Mouse (Mus musculus) midbrain, embryonic 13.5 days (tissue): ENCODE data around the gene Msh5. TPM values are rescaled to one million over a fixed set of nuclear protein-coding genes. Genes with fewer than 3 reads are reported as not detected.
A peak's percentile ranks its signal among the peaks of the same experiment; 100 is the strongest.

Experiments
- ATAC-seq: fragments of 200-750 bp; cut with Nextera tagmentation; 2 replicates; pipeline ENCODE4 v1.8.0; 2017; ENCODE audit warnings: mild to moderate bottlenecking, moderate TSS enrichment, moderate library complexity
- H3K27ac ChIP-seq: fragments of 300-500 bp; sonication (generic); 2 replicates; pipeline ENCODE4 v1.5.1; 2015; ENCODE audit warnings: inconsistent platforms, mild to moderate bottlenecking, moderate library complexity
- H3K27me3 ChIP-seq: fragments of 300-500 bp; sonication (generic); 2 replicates; pipeline ENCODE4 v1.6.1; 2015; ENCODE audit warnings: mild to moderate bottlenecking, inconsistent platforms
- H3K36me3 ChIP-seq: fragments of 300-500 bp; sonication (generic); 2 replicates; pipeline ENCODE4 v1.6.1; 2015; ENCODE audit warnings: mild to moderate bottlenecking, inconsistent platforms
- H3K4me1 ChIP-seq: fragments of 300-500 bp; sonication (generic); replicated peaks from 2 replicates; pipeline ENCODE4 v1.6.1; 2015; ENCODE audit warnings: inconsistent platforms
- H3K4me2 ChIP-seq: fragments of 300-500 bp; sonication (generic); replicated peaks from 2 replicates; pipeline ENCODE4 v1.6.1; 2015; ENCODE audit warnings: moderate library complexity, mild to moderate bottlenecking, inconsistent platforms
- H3K4me3 ChIP-seq: fragments of 300-500 bp; sonication (generic); replicated peaks from 2 replicates; pipeline ENCODE4 v1.5.1; 2015; ENCODE audit warnings: mild to moderate bottlenecking, inconsistent platforms
- H3K9ac ChIP-seq: fragments of 300-500 bp; sonication (generic); replicated peaks from 2 replicates; pipeline ENCODE4 v1.6.1; 2015; ENCODE audit warnings: mild to moderate bottlenecking, inconsistent platforms
- H3K9me3 ChIP-seq: fragments of 300-500 bp; sonication (generic); 2 replicates; pipeline ENCODE4 v1.6.1; 2016; ENCODE audit warnings: mild to moderate bottlenecking, inconsistent platforms
- WGBS: fragments of 180-500 bp; shearing (Covaris S2); methylation state at CpG from one replicate; pipeline ENCODE4 v1.1.7; 2015; 5-methylcytosine and 5-hydroxymethylcytosine counted together
- polyA plus RNA-seq: library from polyadenylated mRNA; unstranded; fragments of >200 nt; fragmentation: Nextera tagmentation; extraction: Ambion mirVana; gene quantifications from 2 replicates; pipeline ENCODE4 v1.2.1, GENCODE M21; 2015

Msh5 gene
- polyA plus RNA-seq, 1 experiment from 2014 or later, result 3.7 TPM

- Histone ChIP-seq H3K27me3 (peaks cover 1% of the 10 kb centered on the region; the same call in 1 of the 2 replicates), H3K9me3 (no peaks in the 10 kb centered on the region), H3K9ac (peak overlapping the region; percentile 28; the same call in 1 of the 2 replicates), H3K4me2 (no peak overlapping the region), H3K27ac (no peak overlapping the region), H3K4me1 (peaks cover 20% of the 10 kb centered on the region), H3K4me3 (no peak overlapping the region), H3K36me3 (no peaks in the 10 kb centered on the region)
- WGBS, result 76% methylated on average over 4 of the region's 4 CpGs
- ATAC-seq, result no peak
Observed at GRCm38 (mm10) chr17:35080710-35081109, 34.2 kb upstream of the Msh5 start.

- 71% methylated on average over 6 of the region's 6 CpGs for WGBS
- Histone ChIP-seq H3K27me3 (no peaks in the 10 kb centered on the region), H3K9me3 (no peaks in the 10 kb centered on the region), H3K27ac (no peak overlapping the region), H3K4me1 (peaks cover 20% of the 10 kb centered on the region), H3K36me3 (no peaks in the 10 kb centered on the region), H3K9ac (0 out of 2 replicates have a peak overlapping the region, but pooled peaks have one; percentile 14), H3K4me2 (no peak overlapping the region), H3K4me3 (no peak overlapping the region)
- no peak for ATAC-seq
Observed at GRCm38 (mm10) chr17:35080248-35080647, 33.7 kb upstream of the Msh5 start.

- H3K27me3 ChIP-seq, result no peaks in the 10 kb centered on the region
- WGBS, result 69% methylated on average over 9 of the region's 9 CpGs
- ATAC-seq, result no peak
- H3K4me2 ChIP-seq, result no peak overlapping the region
- no peak overlapping the region for H3K27ac ChIP-seq
- 0 out of 2 replicates have a peak overlapping the region, but pooled peaks have one; percentile 14 for H3K9ac ChIP-seq
- H3K4me1 ChIP-seq, result peaks cover 20% of the 10 kb centered on the region
- H3K4me3 ChIP-seq, result no peak overlapping the region
- H3K9me3 ChIP-seq, result no peaks in the 10 kb centered on the region
- no peaks in the 10 kb centered on the region for H3K36me3 ChIP-seq
Observed at GRCm38 (mm10) chr17:35079778-35080177, 33.2 kb upstream of the Msh5 start.

- Histone ChIP-seq H3K4me1 (peaks cover 20% of the 10 kb centered on the region), H3K9me3 (no peaks in the 10 kb centered on the region), H3K36me3 (no peaks in the 10 kb centered on the region), H3K9ac (peak within 1 kb of the TSS; percentile 37; the same call in 1 of the 2 replicates), H3K4me3 (peak within 1 kb of the TSS; percentile 21), H3K4me2 (peak within 1 kb of the TSS; percentile 46), H3K27ac (no peak within 1 kb of the TSS), H3K27me3 (no peaks in the 10 kb centered on the region)
- 11% methylated on average over 13 of the region's 14 CpGs for WGBS
- ATAC-seq, result peak; percentile 48; the same call in 1 of the 2 replicates
Observed at GRCm38 (mm10) chr17:35077786-35078233, 31.3 kb upstream of the Msh5 start, which contains the start of gene Ly6g6d. Gene Ly6g6d, minus strand, starts transcription at chr17:35078065.

GRCm38 (mm10) chr17:35077285-35077684 lies 30.7 kb upstream of the Msh5 start:
- H3K4me2 ChIP-seq, result peak overlapping the region; percentile 46
- peak overlapping the region; percentile 37; the same call in 1 of the 2 replicates for H3K9ac ChIP-seq
- no peak overlapping the region for H3K27ac ChIP-seq
- WGBS, result 35% methylated on average over 2 of the region's 2 CpGs
- H3K4me1 ChIP-seq, result peaks cover 20% of the 10 kb centered on the region
- H3K36me3 ChIP-seq, result no peaks in the 10 kb centered on the region
- H3K9me3 ChIP-seq, result no peaks in the 10 kb centered on the region
- no peaks in the 10 kb centered on the region for H3K27me3 ChIP-seq
- peak overlapping the region; percentile 21; the same call in 1 of the 2 replicates for H3K4me3 ChIP-seq
- ATAC-seq, result 0 out of 2 replicates have a peak, but pooled peaks have one; percentile 24

- Histone ChIP-seq H3K27ac (no peak within 1 kb of the TSS), H3K4me2 (peak within 1 kb of the TSS; percentile 46), H3K9ac (peak within 1 kb of the TSS; percentile 37; the same call in 1 of the 2 replicates), H3K4me1 (peaks cover 20% of the 10 kb centered on the region), H3K36me3 (no peaks in the 10 kb centered on the region), H3K9me3 (no peaks in the 10 kb centered on the region), H3K4me3 (peak within 1 kb of the TSS; percentile 21), H3K27me3 (no peaks in the 10 kb centered on the region)
- 42% methylated on average over 10 of the region's 10 CpGs for WGBS
- 0 out of 2 replicates have a peak, but pooled peaks have one; percentile 45 for ATAC-seq
Observed at GRCm38 (mm10) chr17:35076507-35077176, 30.1 kb upstream of the Msh5 start, which contains the start of gene Ly6g6e. Gene Ly6g6e, plus strand, starts transcription at chr17:35076902.

GRCm38 (mm10) chr17:35074097-35074496 lies 27.6 kb upstream of the Msh5 start:
- Histone ChIP-seq H3K4me2 (no peak overlapping the region), H3K27me3 (0 out of 2 replicates have a peak, but pooled peaks cover 3% of the 10 kb centered on the region), H3K9ac (no peak overlapping the region), H3K27ac (no peak overlapping the region), H3K36me3 (no peaks in the 10 kb centered on the region), H3K4me3 (no peak overlapping the region), H3K4me1 (peaks cover 20% of the 10 kb centered on the region), H3K9me3 (no peaks in the 10 kb centered on the region)
- WGBS, result 56% methylated on average over 17 of the region's 17 CpGs
- ATAC-seq, result no peak

GRCm38 (mm10) chr17:35071454-35071853 lies 24.9 kb upstream of the Msh5 start:
- no peak overlapping the region for H3K4me3 ChIP-seq
- H3K27ac ChIP-seq, result no peak overlapping the region
- H3K4me1 ChIP-seq, result peaks cover 2% of the 10 kb centered on the region; the same call in 1 of the 2 replicates
- ATAC-seq, result no peak
- H3K36me3 ChIP-seq, result no peaks in the 10 kb centered on the region
- H3K9me3 ChIP-seq, result no peaks in the 10 kb centered on the region
- no peak overlapping the region for H3K9ac ChIP-seq
- H3K4me2 ChIP-seq, result no peak overlapping the region
- H3K27me3 ChIP-seq, result peaks cover 12% of the 10 kb centered on the region
- 88% methylated on average over 9 of the region's 9 CpGs for WGBS

- Histone ChIP-seq H3K4me2 (no peak overlapping the region), H3K27ac (no peak overlapping the region), H3K36me3 (no peaks in the 10 kb centered on the region), H3K4me3 (no peak overlapping the region), H3K9me3 (no peaks in the 10 kb centered on the region), H3K27me3 (peaks cover 20% of the 10 kb centered on the region), H3K4me1 (peaks cover 4% of the 10 kb centered on the region), H3K9ac (no peak overlapping the region)
- 64% methylated on average over 6 of the region's 6 CpGs for WGBS
- no peak for ATAC-seq
Observed at GRCm38 (mm10) chr17:35070556-35071229, 24.1 kb upstream of the Msh5 start.

- H3K4me1 ChIP-seq, result peaks cover 20% of the 10 kb centered on the region
- H3K4me3 ChIP-seq, result no peak overlapping the region
- H3K9me3 ChIP-seq, result no peaks in the 10 kb centered on the region
- H3K9ac ChIP-seq, result no peak overlapping the region
- no peak for ATAC-seq
- H3K4me2 ChIP-seq, result no peak overlapping the region
- peaks cover 39% of the 10 kb centered on the region for H3K27me3 ChIP-seq
- no peak overlapping the region for H3K27ac ChIP-seq
- 88% methylated on average over 17 of the region's 17 CpGs for WGBS
- peaks cover 4% of the 10 kb centered on the region; the same call in 1 of the 2 replicates for H3K36me3 ChIP-seq
Observed at GRCm38 (mm10) chr17:35068213-35068914, 21.8 kb upstream of the Msh5 start.

- Histone ChIP-seq H3K4me1 (peaks cover 27% of the 10 kb centered on the region), H3K4me2 (peak within 1 kb of the TSS; percentile 50), H3K27ac (no peak within 1 kb of the TSS), H3K9me3 (no peaks in the 10 kb centered on the region), H3K9ac (peak within 1 kb of the TSS; percentile 48), H3K4me3 (peak within 1 kb of the TSS; percentile 27), H3K36me3 (peaks cover 23% of the 10 kb centered on the region), H3K27me3 (peaks cover 45% of the 10 kb centered on the region)
- no peak for ATAC-seq
- WGBS, result 45% methylated on average over 10 of the region's 10 CpGs
Observed at GRCm38 (mm10) chr17:35066084-35066483, 19.5 kb upstream of the Msh5 start, which contains the start of gene Mpig6b. Gene Mpig6b, minus strand, starts transcription at chr17:35066184.
